Mouse (Mus musculus): ENCODE measurements around the gene Ace3.

DNA sequence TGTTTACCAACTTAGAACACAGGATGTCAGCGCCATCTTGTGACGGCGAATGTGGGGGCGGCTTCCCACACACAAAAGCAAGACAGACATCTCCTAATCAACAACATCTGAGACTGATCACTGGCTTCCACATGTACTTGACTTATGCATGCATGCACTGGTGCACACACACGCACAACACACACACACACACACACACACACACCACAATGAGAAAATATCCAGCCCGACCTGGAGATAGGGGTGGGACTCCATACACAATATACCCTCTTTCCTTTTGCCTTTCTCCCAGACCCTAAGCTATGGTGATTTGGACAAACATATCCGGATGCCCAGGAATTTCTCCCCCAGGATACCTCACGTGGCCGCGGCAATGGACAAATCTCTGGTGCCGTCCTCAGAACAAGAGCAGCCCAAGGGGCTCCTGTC is 39.0 kb downstream of the Ace3 start:
- TF ChIP-seq CTCF (IDR thresholded peaks at IDR 0.05; ENCODE audit: low read depth) (peak; percentile 38), EP300 (IDR thresholded peaks at IDR 0.05; ENCODE audit: low read depth) (no peak)

Measured in liver, postnatal 0 days (tissue).